In the genomic region with DNA sequence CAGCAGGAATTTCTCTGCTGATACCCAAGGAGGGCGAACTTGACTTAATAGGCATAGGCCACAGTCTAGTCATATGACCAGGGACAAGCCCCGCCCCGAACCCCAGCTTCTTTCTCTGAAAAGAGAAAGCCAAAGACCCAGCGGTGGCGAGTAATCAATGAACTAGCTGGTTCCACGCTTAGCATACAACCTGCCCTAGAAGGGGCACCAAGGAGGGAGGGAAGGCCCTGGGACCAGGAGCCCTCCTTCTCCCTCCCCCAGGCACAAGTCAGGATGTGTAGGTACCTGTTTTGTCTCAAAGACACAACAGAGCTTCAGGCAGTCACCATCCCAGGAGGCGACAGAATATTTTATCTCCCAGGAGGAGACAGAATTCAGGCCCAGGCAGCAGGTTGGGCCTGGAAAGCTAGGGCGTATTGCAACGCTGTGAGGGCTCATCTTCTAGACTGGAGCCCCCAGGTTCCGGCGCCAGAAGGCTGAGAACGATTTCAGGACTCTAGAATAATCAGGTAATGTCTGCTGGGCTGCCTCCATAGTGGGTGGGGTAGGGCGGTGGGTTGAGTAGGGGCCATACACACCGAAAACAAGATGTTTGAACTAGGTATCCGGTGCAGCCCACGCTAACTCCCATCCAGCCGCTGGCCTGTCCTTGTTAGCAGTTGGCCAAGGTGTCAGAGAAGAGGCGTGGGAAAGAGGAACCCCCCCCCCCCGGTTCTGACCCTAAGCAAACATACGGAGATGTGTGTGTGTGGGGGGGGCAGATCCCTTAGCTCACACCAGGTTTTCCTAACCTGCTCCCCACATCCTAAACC, we compare ENCODE assay signal across 7 mouse cellular contexts. TPM values are rescaled to one million over a fixed set of nuclear protein-coding genes. Genes with fewer than 3 reads are reported as not detected.
A peak's percentile ranks its signal among the peaks of the same experiment; 100 is the strongest.
DNase-seq lines count a peak whose midpoint lies in the region; ATAC-seq and TF ChIP-seq lines count a peak whose summit lies in the region.

Trmt1 (plus strand) TSS at position 117 of the 812 bp plus-strand sequence.

- no peaks in the 10 kb centered on the region for H3K9me3 ChIP-seq in hindbrain, embryonic 16.5 days (ENCODE audit: control insufficient read depth, low read length)
- no peaks in the 10 kb centered on the region for H3K9me3 ChIP-seq in midbrain, embryonic 12.5 days

- H3K27me3 ChIP-seq in hindbrain, embryonic 16.5 days (replicated peaks; ENCODE audit: control insufficient read depth, insufficient read depth, low read length), result no peaks in the 10 kb centered on the region
- H3K27me3 ChIP-seq in midbrain, embryonic 12.5 days, result no peaks in the 10 kb centered on the region

- H3K27ac ChIP-seq in gastrocnemius, adult 2 months, result peak within 1 kb of the TSS; percentile 83
- peak within 1 kb of the TSS; percentile 94 for H3K27ac ChIP-seq in hindbrain, embryonic 16.5 days (ENCODE audit: low read depth, low read length)
- peak within 1 kb of the TSS; percentile 93 for H3K27ac ChIP-seq in midbrain, embryonic 12.5 days (replicated peaks)

- no peak for TF ChIP-seq CTCF in gastrocnemius, adult 2 months (IDR thresholded peaks at IDR 0.05)

- H3K4me2 ChIP-seq in hindbrain, embryonic 16.5 days (ENCODE audit: low read length), result peak within 1 kb of the TSS; percentile 94
- H3K4me2 ChIP-seq in midbrain, embryonic 12.5 days (replicated peaks), result peak within 1 kb of the TSS; percentile 88

- DNase-seq in Muller cell, postnatal 12 days (ENCODE audit: inconsistent ontology term), result peak; percentile 64
- DNase-seq in brain, adult 2 months (ENCODE audit: low read depth, low spot score), result peak; percentile 60
- DNase-seq in gastrocnemius, adult 2 months, result no peak
- DNase-seq in left cerebral cortex, postnatal 36 days (ENCODE audit: low spot score in 2 of 2), result peak in 1 of 2 experiments; percentile 29
- DNase-seq in thymus, postnatal 25 days, result peak; percentile 33

- intact Hi-C loops in gastrocnemius, adult 2 months (cut with DNase I), result no loop called here
- intact Hi-C loops in left cerebral cortex, postnatal 36 days (cut with DNase I), result loop anchor here (1.0 kb wide), 1 partner anchor 21 kb away; no protein-coding TSS in a partner anchor

- ATAC-seq in hindbrain, embryonic 16.5 days, result 0 out of 2 replicates have a peak, but pooled peaks have one; percentile 15
- peak; percentile 16; the same call in 1 of the 2 replicates for ATAC-seq in midbrain, embryonic 12.5 days (ENCODE audit: low FRiP score, low read depth)

- 10% methylated on average over 19 of the region's 20 CpGs for WGBS in hindbrain, embryonic 16.5 days
- 7% methylated on average over 20 of the region's 20 CpGs for WGBS in midbrain, embryonic 12.5 days

- H3K4me1 ChIP-seq in hindbrain, embryonic 16.5 days (ENCODE audit: control insufficient read depth, insufficient read depth, low read depth, low read length), result peaks cover 39% of the 10 kb centered on the region
- H3K4me1 ChIP-seq in midbrain, embryonic 12.5 days, result peaks cover 46% of the 10 kb centered on the region

- H3K4me3 ChIP-seq in gastrocnemius, adult 2 months, result peak within 1 kb of the TSS; percentile 92
- H3K4me3 ChIP-seq in hindbrain, embryonic 16.5 days (ENCODE audit: low read length), result peak within 1 kb of the TSS; percentile 94
- H3K4me3 ChIP-seq in midbrain, embryonic 12.5 days, result peak within 1 kb of the TSS; percentile 94

- H3K9ac ChIP-seq in hindbrain, embryonic 16.5 days (ENCODE audit: low read depth, low read length), result peak within 1 kb of the TSS; percentile 99
- H3K9ac ChIP-seq in midbrain, embryonic 12.5 days (replicated peaks), result peak within 1 kb of the TSS; percentile 100

- peaks cover 4% of the 10 kb centered on the region for H3K36me3 ChIP-seq in hindbrain, embryonic 16.5 days (ENCODE audit: control insufficient read depth, insufficient read depth, low read length)
- peaks cover 15% of the 10 kb centered on the region; the same call in 1 of the 2 replicates for H3K36me3 ChIP-seq in midbrain, embryonic 12.5 days

RNA-seq across cellular contexts. Expression of gene Trmt1, which starts in this region (rescaled TPM):
- 10 to 100 TPM; 45.6 to 57.5 TPM for total RNA-seq in gastrocnemius, adult 2 months (2021)
- polyA plus RNA-seq in hindbrain, embryonic 16.5 days (2015; fragmentation: Nextera tagmentation; extraction: Ambion mirVana), result 66.8 and 71.2 TPM in 2 replicates
- 100 to 1,000 TPM in 1 of 2 experiments, 10 to 100 TPM in 1; 84.5 to 124 TPM for total RNA-seq in left cerebral cortex, postnatal 36 days (2021)
- 53.6 and 58.8 TPM in 2 replicates for polyA plus RNA-seq in midbrain, embryonic 12.5 days (2016; fragmentation: Nextera tagmentation; extraction: Ambion mirVana)
